1 mouse cellular context compared by ENCODE assay signal in the genomic region with DNA sequence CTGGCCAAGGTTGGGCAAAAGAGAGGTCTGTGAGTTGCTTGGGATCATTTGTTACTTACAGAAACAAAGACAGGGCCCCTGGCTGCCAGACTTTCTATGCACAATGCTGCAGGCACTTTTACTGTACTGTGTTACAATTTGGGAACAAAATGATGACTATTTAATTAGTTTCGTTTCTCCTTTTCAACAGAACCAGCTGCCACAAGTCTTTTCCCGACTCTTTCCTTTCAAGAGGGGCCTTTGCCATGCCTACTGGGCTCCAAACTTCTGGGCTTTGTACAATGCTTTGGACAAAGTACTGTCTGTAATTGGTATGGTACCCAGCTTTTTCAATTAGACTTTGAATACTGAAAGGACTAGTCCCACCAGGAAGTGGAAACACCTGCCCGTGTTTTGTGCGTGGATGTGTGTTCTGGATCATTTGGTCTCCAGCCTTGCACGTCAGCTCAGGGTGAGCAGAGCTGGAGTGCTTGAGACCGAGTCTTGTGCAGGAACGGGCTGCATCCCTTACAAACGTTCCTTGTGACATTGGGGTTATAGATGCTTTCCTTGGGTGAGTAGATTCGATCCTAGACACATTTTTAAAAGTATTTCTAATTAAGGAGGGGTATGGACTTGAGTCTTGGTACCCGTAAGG.
TF ChIP-seq lines count a peak whose summit lies in the region.

No protein-coding gene starts in this region.

TF ChIP-seq in CH12.LX, 34 proteins besides CTCF, POLR2A, EP300 and RAD21:
- TF ChIP-seq MEF2A (IDR thresholded peaks at IDR 0.05; ENCODE audit: borderline replicate concordance, low read depth, low read length) = no peak
- no peak for TF ChIP-seq GABPA (IDR thresholded peaks at IDR 0.05; ENCODE audit: insufficient replicate concordance, low read depth, low read length)
- TF ChIP-seq USF2 (conservative IDR thresholded peaks at IDR 0.05; ENCODE audit: low read depth, low read length) = no peak
- TF ChIP-seq ETS1 (conservative IDR thresholded peaks at IDR 0.05; ENCODE audit: low read depth, low read length) = 0 out of 2 replicates have a peak, but pooled peaks have one; percentile 6
- peak; percentile 62 for TF ChIP-seq IRF4 (IDR thresholded peaks at IDR 0.05; ENCODE audit: low read depth, low read length)
- TF ChIP-seq PAX5 (IDR thresholded peaks at IDR 0.05; ENCODE audit: low read length) = no peak
- no peak for TF ChIP-seq RCOR1 (conservative IDR thresholded peaks at IDR 0.05; ENCODE audit: low read depth, low read length)
- TF ChIP-seq HCFC1 (IDR thresholded peaks at IDR 0.05; ENCODE audit: low read depth, low read length) = no peak
- TF ChIP-seq ZMIZ1 (IDR thresholded peaks at IDR 0.05; ENCODE audit: low read depth, low read length) = no peak
- TF ChIP-seq MYC (IDR thresholded peaks at IDR 0.05; ENCODE audit: low read depth, low read length) = no peak
- no peak for TF ChIP-seq MAFK (IDR thresholded peaks at IDR 0.05; ENCODE audit: insufficient replicate concordance, low read length)
- no peak for TF ChIP-seq ZKSCAN1 (IDR thresholded peaks at IDR 0.05; ENCODE audit: borderline replicate concordance, low read depth, low read length)
- no peak for TF ChIP-seq MAZ (IDR thresholded peaks at IDR 0.05; ENCODE audit: low read depth, low read length)
- no peak for TF ChIP-seq JUND (conservative IDR thresholded peaks at IDR 0.05; ENCODE audit: low read depth, low read length)
TF ChIP-seq in CH12.LX: peak in this region for 2.
